Mouse (Mus musculus) thymus, adult 2 months (tissue): Measurements from ENCODE around the gene H1foo. TPM values are rescaled to one million over a fixed set of nuclear protein-coding genes. Genes with fewer than 3 reads are reported as not detected.

Experiments
- DNase-seq: peaks from one replicate; pipeline ENCODE4 v3.0.0; 2021
- H3K27ac ChIP-seq: fragments of 200-500 bp; 2 replicates; pipeline ENCODE4 v1.5.1; 2012; ENCODE audit warnings: low read length, control low read depth; ENCODE audit not compliant: control insufficient read depth, insufficient read depth
- H3K27me3 ChIP-seq: fragments of 200-500 bp; 2 replicates; pipeline ENCODE4 v1.6.1; 2012; ENCODE audit warnings: mild to moderate bottlenecking, low read length, moderate library complexity, mixed read lengths; ENCODE audit not compliant: control insufficient read depth, insufficient read depth
- H3K36me3 ChIP-seq: fragments of 200-500 bp; 2 replicates; pipeline ENCODE4 v1.6.1; 2012; ENCODE audit warnings: mild to moderate bottlenecking, low read length, moderate library complexity; ENCODE audit not compliant: control insufficient read depth, insufficient read depth
- H3K4me1 ChIP-seq: fragments of 200-500 bp; replicated peaks from 2 replicates; pipeline ENCODE4 v1.6.1; 2012; ENCODE audit warnings: low read length; ENCODE audit not compliant: control insufficient read depth, insufficient read depth
- H3K4me3 ChIP-seq: fragments of 200-500 bp; 2 replicates; pipeline ENCODE4 v1.5.1; 2012; ENCODE audit warnings: mild to moderate bottlenecking, low read length, control low read depth, moderate library complexity; ENCODE audit not compliant: control insufficient read depth, insufficient read depth
- CTCF ChIP-seq: fragments of 200-500 bp; IDR thresholded peaks from 2 replicates; pipeline ENCODE4 v1.5.1; 2012; ENCODE audit warnings: mild to moderate bottlenecking, control low read depth, low read length, moderate library complexity, borderline replicate concordance; ENCODE audit not compliant: control insufficient read depth, poor library complexity, insufficient read depth; ENCODE audit errors: extremely low read depth
- POLR2A ChIP-seq: fragments of 200-500 bp; IDR thresholded peaks from 2 replicates; pipeline ENCODE4 v1.6.1; 2012; ENCODE audit warnings: mild to moderate bottlenecking, low read length, control low read depth, moderate library complexity; ENCODE audit not compliant: control insufficient read depth, poor library complexity, insufficient read depth; ENCODE audit errors: extremely low read depth
- WGBS: fragments of 180-500 bp; shearing (Covaris S2); methylation state at CpG from one replicate; pipeline ENCODE4 v1.1.7; 2018; 5-methylcytosine and 5-hydroxymethylcytosine counted together
- polyA plus RNA-seq: library from polyadenylated mRNA; depleted of rRNA; stranded (reverse); fragments of >200 nt; gene quantifications from 2 replicates; pipeline ENCODE4 v1.2.3, GENCODE M21; 2012

H1foo gene
- polyA plus RNA-seq, 1 experiment = 0.81 TPM

DNA sequence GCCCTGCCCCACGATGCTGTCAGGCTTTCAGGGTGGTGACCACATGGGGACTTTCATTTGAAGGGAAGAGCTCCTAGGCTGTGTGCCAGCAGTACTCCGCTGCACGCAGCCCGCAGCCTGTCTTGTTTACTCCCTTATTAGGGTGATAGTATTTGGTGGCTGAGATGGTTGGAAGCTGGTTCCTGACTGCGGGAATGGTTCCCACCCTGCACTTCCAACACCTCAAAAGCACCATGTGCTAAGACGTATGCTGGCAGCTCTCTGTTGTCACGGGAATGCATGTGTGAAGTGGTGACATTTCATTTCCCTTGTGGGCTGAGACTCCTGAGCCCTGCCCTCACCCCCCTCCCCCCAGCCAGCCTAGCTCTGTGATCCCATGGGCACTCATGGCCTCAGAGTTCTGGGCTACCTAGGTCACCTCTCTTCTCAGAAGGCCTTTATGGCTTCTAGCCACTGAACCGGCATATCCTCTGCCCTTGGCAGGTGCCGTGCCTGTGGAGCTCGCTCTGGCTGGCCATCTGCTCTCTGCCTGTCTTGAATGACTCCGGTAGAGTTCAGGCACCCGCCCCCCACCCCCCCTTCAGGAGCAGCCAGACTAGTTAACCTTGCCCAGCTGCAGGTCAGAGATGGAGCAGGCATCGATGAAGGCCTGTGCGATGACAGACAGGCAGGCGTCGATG is 12.3 kb downstream of the H1foo start:
- DNase-seq = no peak
- Histone ChIP-seq H3K36me3 (peaks cover 63% of the 10 kb centered on the region), H3K27ac (no peak overlapping the region), H3K4me3 (no peak overlapping the region), H3K4me1 (peaks cover 9% of the 10 kb centered on the region), H3K27me3 (no peaks in the 10 kb centered on the region)
- TF ChIP-seq CTCF (no peak), POLR2A (no peak)
- WGBS = 56% methylated on average over 16 of the region's 16 CpGs

DNA sequence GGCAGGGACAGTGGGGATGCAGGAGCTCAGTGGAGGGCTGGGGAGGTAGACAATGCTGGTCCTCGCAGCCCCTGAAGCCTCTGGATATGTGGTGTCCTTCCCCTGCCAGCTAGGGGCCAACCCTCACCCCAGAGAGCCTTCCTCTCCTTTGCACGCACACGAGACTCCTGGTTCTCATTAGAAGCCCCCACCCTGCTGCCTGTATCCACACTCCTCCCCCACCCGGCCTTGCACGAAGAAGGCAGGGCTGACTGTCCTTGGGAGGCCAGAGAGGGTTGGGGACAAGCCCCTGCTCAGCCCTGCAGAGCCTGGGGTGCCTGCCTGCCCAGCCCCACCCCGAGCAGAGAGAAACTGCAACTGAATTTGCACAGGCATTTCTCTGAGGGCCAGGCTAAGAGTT is 12.9 kb downstream of the H1foo start:
- H3K27me3 ChIP-seq = no peaks in the 10 kb centered on the region
- WGBS = 88% methylated on average over 6 of the region's 6 CpGs
- H3K4me3 ChIP-seq = no peak overlapping the region
- no peak overlapping the region for H3K27ac ChIP-seq
- peaks cover 69% of the 10 kb centered on the region for H3K36me3 ChIP-seq
- TF ChIP-seq CTCF (no peak), POLR2A (no peak)
- no peak for DNase-seq
- peaks cover 9% of the 10 kb centered on the region for H3K4me1 ChIP-seq

DNA sequence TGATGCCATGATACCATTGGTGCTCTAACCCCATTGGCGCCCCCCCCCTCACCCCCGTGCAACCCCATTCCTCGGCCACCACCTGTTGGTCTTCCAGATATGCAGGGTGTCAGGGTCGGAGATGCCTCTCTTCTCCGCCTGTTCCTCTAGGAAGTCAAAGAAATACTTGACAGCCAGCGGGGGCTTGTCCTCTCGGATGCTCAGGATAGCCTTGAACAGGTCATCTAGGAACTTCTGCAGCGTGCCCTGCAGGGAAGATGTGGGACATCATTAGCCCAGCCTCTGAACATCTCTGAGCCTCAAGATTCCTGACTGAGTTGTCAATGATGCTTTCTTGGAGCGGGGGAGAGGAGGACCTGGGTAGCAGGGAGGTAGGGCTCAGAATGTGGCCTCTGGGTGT is 13.7 kb downstream of the H1foo start:
- no peak overlapping the region for H3K27ac ChIP-seq
- H3K36me3 ChIP-seq = peaks cover 77% of the 10 kb centered on the region
- peaks cover 9% of the 10 kb centered on the region for H3K4me1 ChIP-seq

DNA sequence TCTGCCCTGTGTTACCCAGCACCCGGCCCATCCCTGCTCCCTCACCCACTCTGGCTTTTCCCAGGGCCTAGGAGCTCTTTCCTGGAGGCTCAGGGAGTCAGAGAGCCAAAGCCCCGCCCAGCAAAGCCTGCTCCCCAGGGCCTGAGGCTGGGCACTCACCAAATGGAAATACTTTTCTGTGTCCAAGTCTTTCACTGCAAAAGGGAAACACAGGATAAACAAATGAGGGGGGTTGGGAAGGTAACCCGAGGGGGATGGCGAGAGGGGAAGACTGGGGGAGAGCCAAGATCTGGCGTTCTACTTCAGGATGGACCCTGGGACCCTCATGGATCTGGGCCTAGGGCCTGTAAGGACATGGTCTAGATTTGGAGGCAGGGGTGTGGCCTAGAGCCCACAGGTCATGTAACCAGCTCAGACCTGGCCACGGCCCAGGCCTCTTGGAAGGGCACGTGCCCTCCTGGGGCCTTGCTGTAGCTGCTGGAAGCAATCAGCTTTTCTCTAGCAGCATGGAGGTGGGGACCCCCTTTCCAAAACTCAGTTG is 14.5 kb downstream of the H1foo start:
- peaks cover 82% of the 10 kb centered on the region for H3K36me3 ChIP-seq
- H3K4me1 ChIP-seq = peaks cover 9% of the 10 kb centered on the region
- WGBS = 95% methylated on average over 7 of the region's 7 CpGs
- DNase-seq = no peak
- H3K27ac ChIP-seq = no peak overlapping the region
- no peak overlapping the region for H3K4me3 ChIP-seq
- TF ChIP-seq POLR2A (no peak), CTCF (no peak)
- no peaks in the 10 kb centered on the region for H3K27me3 ChIP-seq

More for the DNA sequence above, 13.7 kb downstream of the H1foo start:
- no peak for TF ChIP-seq CTCF
- no peak for TF ChIP-seq POLR2A
- Histone ChIP-seq H3K4me3 (no peak overlapping the region), H3K27me3 (no peaks in the 10 kb centered on the region)
- WGBS = 94% methylated on average over 9 of the region's 9 CpGs
- DNase-seq = no peak

DNA sequence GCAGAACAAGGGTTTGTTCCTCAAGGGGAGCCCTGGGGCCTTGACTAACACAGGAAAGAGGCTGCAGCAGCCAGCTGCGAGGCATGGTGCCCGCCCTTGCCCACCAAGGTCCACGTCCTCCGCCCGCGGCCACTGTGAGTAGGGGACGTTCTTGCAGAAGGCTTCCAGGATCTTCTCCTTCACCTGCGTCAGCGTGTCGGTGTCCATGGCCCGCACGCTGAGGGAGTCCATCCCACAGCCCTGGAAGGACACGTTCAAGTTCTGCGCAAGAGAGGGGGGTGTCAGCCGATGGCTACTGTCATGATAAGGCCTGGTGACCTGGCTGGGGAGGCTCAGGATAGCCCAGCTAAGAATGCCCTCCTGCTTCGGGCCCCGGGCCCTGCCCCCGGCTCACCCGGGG is 15.6 kb downstream of the H1foo start:
- Histone ChIP-seq H3K27ac (no peak overlapping the region), H3K27me3 (no peaks in the 10 kb centered on the region), H3K4me3 (no peak overlapping the region), H3K4me1 (peaks cover 9% of the 10 kb centered on the region), H3K36me3 (peaks cover 72% of the 10 kb centered on the region)
- 95% methylated on average over 19 of the region's 19 CpGs for WGBS
- TF ChIP-seq POLR2A (no peak), CTCF (no peak)
- no peak for DNase-seq

DNA sequence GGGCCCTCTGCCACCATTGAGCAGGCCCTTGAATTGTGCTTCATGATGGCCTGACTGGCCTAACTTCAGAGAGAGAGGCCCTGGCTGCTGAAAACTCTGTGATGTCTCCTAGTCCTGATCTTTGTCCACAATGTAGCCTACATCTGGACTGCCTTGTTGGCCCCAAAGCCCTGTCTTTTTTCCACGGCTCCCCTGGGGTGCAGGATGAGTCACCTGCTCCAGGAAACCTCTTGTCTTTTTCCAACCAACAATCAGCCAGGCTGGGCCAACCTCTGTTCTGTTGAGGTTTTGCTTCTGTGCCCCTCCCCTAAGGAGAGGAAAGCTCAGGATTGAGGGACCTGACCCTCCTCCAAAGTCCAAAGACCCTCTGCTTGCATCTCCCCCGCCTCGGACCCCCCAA is 17.0 kb downstream of the H1foo start:
- no peak for DNase-seq
- no peak overlapping the region for H3K4me3 ChIP-seq
- 91% methylated on average over 3 of the region's 3 CpGs for WGBS
- H3K4me1 ChIP-seq = peaks cover 9% of the 10 kb centered on the region
- no peak overlapping the region for H3K27ac ChIP-seq
- peaks cover 74% of the 10 kb centered on the region for H3K36me3 ChIP-seq
- no peaks in the 10 kb centered on the region for H3K27me3 ChIP-seq
- TF ChIP-seq POLR2A = no peak
- TF ChIP-seq CTCF = no peak
